10 mouse cellular contexts compared by ENCODE assay signal in the genomic region with DNA sequence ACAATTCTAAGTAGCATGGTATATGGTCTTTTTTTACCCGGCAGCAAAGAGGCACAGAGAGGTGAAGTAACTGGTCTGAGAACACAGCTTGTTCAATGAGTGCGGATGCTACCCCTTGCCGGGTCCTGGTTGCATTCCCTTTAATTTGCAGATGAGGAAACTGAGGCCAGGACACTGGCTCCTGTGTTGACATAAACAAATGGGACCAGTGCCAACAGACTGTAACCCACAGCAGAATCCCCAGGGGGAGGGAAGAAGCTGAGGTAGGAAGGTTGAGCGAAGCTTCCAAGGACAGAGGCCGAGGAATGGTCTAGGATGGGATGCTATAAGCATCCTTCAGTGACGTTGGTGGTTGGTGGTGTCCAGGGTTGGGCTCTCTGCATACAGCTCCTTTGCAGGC. TPM values are rescaled to one million over a fixed set of nuclear protein-coding genes. Genes with fewer than 3 reads are reported as not detected.
DNase-seq lines count a peak whose midpoint lies in the region; ATAC-seq and TF ChIP-seq lines count a peak whose summit lies in the region.
"Had no signal": no experiment of that assay in that cellular context is flagged by ENCODE, and none has a peak within 500 bp of the region (broad histone marks: within the 10 kb centered on the region; RNA-seq: fewer than 3 reads in every experiment).

No protein-coding gene starts in this region.

- peaks cover 16% of the 10 kb centered on the region; the same call in 1 of the 2 replicates for H3K4me1 ChIP-seq in heart, embryonic 10.5 days
- peaks cover 2% of the 10 kb centered on the region; the same call in 1 of the 2 replicates for H3K4me1 ChIP-seq in heart, adult 2 months (ENCODE audit: control insufficient read depth, insufficient read depth, low read length)
- H3K4me1 ChIP-seq in E14TG2a.4 (replicated peaks; ENCODE audit: low read depth, low read length) = peaks cover 53% of the 10 kb centered on the region
- H3K4me1 ChIP-seq in forebrain, embryonic 16.5 days (replicated peaks; ENCODE audit: control insufficient read depth, insufficient read depth, low read length) = peaks cover 30% of the 10 kb centered on the region
- H3K4me1 ChIP-seq in limb, embryonic 14.5 days (ENCODE audit: control insufficient read depth, insufficient read depth, low read length) = peaks cover 8% of the 10 kb centered on the region; the same call in 1 of the 2 replicates

- peaks cover 4% of the 10 kb centered on the region for H3K9me3 ChIP-seq in heart, embryonic 10.5 days
- H3K9me3 ChIP-seq in E14TG2a.4 (ENCODE audit: low read length) = no peaks in the 10 kb centered on the region
- H3K9me3 ChIP-seq in forebrain, embryonic 16.5 days (ENCODE audit: control insufficient read depth, low read length) = no peaks in the 10 kb centered on the region
- H3K9me3 ChIP-seq in limb, embryonic 14.5 days (ENCODE audit: control insufficient read depth, low read length) = no peaks in the 10 kb centered on the region

- intact Hi-C loops in heart, adult 2 months (cut with DNase I) = no loop called here
- intact Hi-C loops in left cerebral cortex, postnatal 14 days (cut with DNase I) = no loop called here

- no peak for TF ChIP-seq POLR2A in heart, adult 2 months (IDR thresholded peaks at IDR 0.05; ENCODE audit: insufficient read depth, low read depth, low read length)
- no peak for TF ChIP-seq POLR2A in limb, embryonic 14.5 days (IDR thresholded peaks at IDR 0.05; ENCODE audit: borderline replicate concordance, extremely low read depth, insufficient read depth, insufficient read length)

- H3K79me2 ChIP-seq in heart, adult 2 months (replicated peaks; ENCODE audit: control insufficient read depth, insufficient read depth, low read length) = no peaks in the 10 kb centered on the region

- H3K4me3 ChIP-seq in heart, embryonic 10.5 days = peak overlapping the region; percentile 48; the same call in 1 of the 2 replicates
- no peak overlapping the region for H3K4me3 ChIP-seq in heart, adult 2 months
- H3K4me3 ChIP-seq in E14TG2a.4 (replicated peaks; ENCODE audit: low read length) = peak overlapping the region; percentile 81
- peak overlapping the region; percentile 43 for H3K4me3 ChIP-seq in forebrain, embryonic 16.5 days (replicated peaks; ENCODE audit: low read length)
- H3K4me3 ChIP-seq in limb, embryonic 14.5 days (replicated peaks; ENCODE audit: low read length) = no peak overlapping the region

- no peak for DNase-seq in heart, embryonic 10.5 days (ENCODE audit: low spot score)
- DNase-seq in heart, adult 2 months = no peak
- DNase-seq in limb, embryonic 14.5 days (ENCODE audit: low spot score) = no peak
- DNase-seq in frontal cortex, adult 2 months (ENCODE audit: extremely low spot score in 1 of 2, low spot score in 1 of 2) = no peak
- no peak for DNase-seq in left cerebral cortex, postnatal 14 days (ENCODE audit: low spot score in 2 of 2)
- DNase-seq in lung, adult 18-20 months = no peak
- DNase-seq: kidney, adult 9 months had no signal

- H3K4me2 ChIP-seq in forebrain, embryonic 16.5 days (ENCODE audit: low read length) = peak overlapping the region; percentile 60
- H3K4me2 ChIP-seq in limb, embryonic 14.5 days (replicated peaks; ENCODE audit: low read depth, low read length, severe bottlenecking) = peak overlapping the region; percentile 58; the same call in 1 of the 2 replicates

- no peak overlapping the region for H3K9ac ChIP-seq in heart, adult 2 months (ENCODE audit: low read depth, low read length)
- H3K9ac ChIP-seq in forebrain, embryonic 16.5 days (replicated peaks; ENCODE audit: low read depth, low read length) = no peak overlapping the region; the same call in 1 of the 2 replicates
- no peak overlapping the region for H3K9ac ChIP-seq in limb, embryonic 14.5 days (ENCODE audit: low read depth, low read length, severe bottlenecking)
- H3K9ac ChIP-seq: liver, embryonic 14.5 days had no signal

- TF ChIP-seq EP300 in heart, adult 2 months (IDR thresholded peaks at IDR 0.05; ENCODE audit: insufficient read depth, low read depth, low read length) = no peak

- H3K27me3 ChIP-seq in heart, embryonic 10.5 days (ENCODE audit: insufficient read depth, poor library complexity, severe bottlenecking) = peaks cover 45% of the 10 kb centered on the region
- H3K27me3 ChIP-seq in heart, adult 2 months (ENCODE audit: control insufficient read depth, insufficient read depth, low read length) = no peaks in the 10 kb centered on the region; the same call in 1 of the 2 replicates
- peaks cover 46% of the 10 kb centered on the region for H3K27me3 ChIP-seq in E14TG2a.4 (ENCODE audit: insufficient read depth, low read length)
- peaks cover 22% of the 10 kb centered on the region for H3K27me3 ChIP-seq in forebrain, embryonic 16.5 days (replicated peaks; ENCODE audit: control insufficient read depth, insufficient read depth, low read length)
- H3K27me3 ChIP-seq in limb, embryonic 14.5 days (ENCODE audit: control insufficient read depth, insufficient read depth, low read length) = peaks cover 25% of the 10 kb centered on the region

- 42% methylated on average over 6 of the region's 6 CpGs for WGBS in heart, embryonic 10.5 days
- WGBS in heart, adult 2 months = 48% methylated on average over 6 of the region's 6 CpGs
- 47% methylated on average over 6 of the region's 6 CpGs for WGBS in forebrain, embryonic 16.5 days
- 47% methylated on average over 6 of the region's 6 CpGs for WGBS in limb, embryonic 14.5 days

- ATAC-seq in forebrain, embryonic 16.5 days = no peak
- no peak for ATAC-seq in limb, embryonic 14.5 days (ENCODE audit: low FRiP score, low read depth)

- no peaks in the 10 kb centered on the region for H3K36me3 ChIP-seq in heart, embryonic 10.5 days
- H3K36me3 ChIP-seq in heart, adult 2 months (ENCODE audit: control insufficient read depth, insufficient read depth, low read length) = no peaks in the 10 kb centered on the region
- peaks cover 22% of the 10 kb centered on the region for H3K36me3 ChIP-seq in E14TG2a.4 (ENCODE audit: insufficient read depth, low read length)
- H3K36me3 ChIP-seq in forebrain, embryonic 16.5 days (ENCODE audit: control insufficient read depth, insufficient read depth) = no peaks in the 10 kb centered on the region
- H3K36me3 ChIP-seq in limb, embryonic 14.5 days (ENCODE audit: control insufficient read depth, insufficient read depth, low read length) = no peaks in the 10 kb centered on the region

- no peak for TF ChIP-seq CTCF in heart, adult 2 months (IDR thresholded peaks at IDR 0.05)
- TF ChIP-seq CTCF in E14TG2a.4 (conservative IDR thresholded peaks at IDR 0.05; ENCODE audit: low read length) = no peak

- no peak overlapping the region for H3K27ac ChIP-seq in heart, embryonic 10.5 days
- no peak overlapping the region for H3K27ac ChIP-seq in heart, adult 2 months
- H3K27ac ChIP-seq in forebrain, embryonic 16.5 days (ENCODE audit: low read length) = no peak overlapping the region
- H3K27ac ChIP-seq in limb, embryonic 14.5 days (replicated peaks; ENCODE audit: low read depth, low read length) = no peak overlapping the region
- H3K27ac ChIP-seq: liver, embryonic 14.5 days had no signal

RNA-seq across cellular contexts. Expression of a gene that starts 0.4 kb away (rescaled TPM):
- 1.1 and 1.9 TPM in 2 replicates for polyA plus RNA-seq in heart, embryonic 10.5 days (2016; fragmentation: Nextera tagmentation; extraction: Ambion mirVana)
- total RNA-seq in heart, adult 2 months (2021) = not detected
- polyA plus RNA-seq in heart, adult 2 months (2012; rRNA removed) = 1.1 TPM in 1 of 2 replicates, not detected in the other
- 13.5 and 28.3 TPM in 2 replicates for polyA plus RNA-seq in forebrain, embryonic 16.5 days (2015; fragmentation: Nextera tagmentation; extraction: Ambion mirVana)
- polyA plus RNA-seq in limb, embryonic 14.5 days (2012; rRNA removed) = 1.7 and 2.7 TPM in 2 replicates
- polyA plus RNA-seq in limb, embryonic 14.5 days (2014; fragmentation: Nextera tagmentation; extraction: Ambion mirVana) = 3.2 and 3.6 TPM in 2 replicates
- 49.8 and 52.0 TPM in 2 replicates for polyA plus RNA-seq in frontal cortex, adult 2 months (2012; rRNA removed)
- total RNA-seq in left cerebral cortex, postnatal 14 days (2021) = 10 to 100 TPM; 40.2 to 48.8 TPM

RNA-seq across cellular contexts. Expression of a gene that starts 5.2 kb away (rescaled TPM):
- 34.2 and 35.8 TPM in 2 replicates for polyA plus RNA-seq in heart, embryonic 10.5 days (2016; fragmentation: Nextera tagmentation; extraction: Ambion mirVana)
- 10 to 100 TPM in 1 of 2 experiments, 1 to 10 TPM in 1; 7.9 to 10.2 TPM for total RNA-seq in heart, adult 2 months (2021)
- polyA plus RNA-seq in heart, adult 2 months (2012; rRNA removed) = 31.5 and 32.2 TPM in 2 replicates
- 35.6 and 41.3 TPM in 2 replicates for polyA plus RNA-seq in forebrain, embryonic 16.5 days (2015; fragmentation: Nextera tagmentation; extraction: Ambion mirVana)
- 28.1 and 39.7 TPM in 2 replicates for polyA plus RNA-seq in limb, embryonic 14.5 days (2012; rRNA removed)
- polyA plus RNA-seq in limb, embryonic 14.5 days (2014; fragmentation: Nextera tagmentation; extraction: Ambion mirVana) = 25.1 and 29.2 TPM in 2 replicates
- 54.8 and 62.4 TPM in 2 replicates for polyA plus RNA-seq in frontal cortex, adult 2 months (2012; rRNA removed)
- total RNA-seq in left cerebral cortex, postnatal 14 days (2021) = 10 to 100 TPM; 25.5 to 30.1 TPM

RNA-seq across cellular contexts. Expression of a gene that starts 11.4 kb away (rescaled TPM):
- polyA plus RNA-seq in heart, embryonic 10.5 days (2016; fragmentation: Nextera tagmentation; extraction: Ambion mirVana) = 4.1 and 4.8 TPM in 2 replicates
- 10 to 100 TPM; 21.5 to 22.5 TPM for total RNA-seq in heart, adult 2 months (2021)
- 16.3 and 24.7 TPM in 2 replicates for polyA plus RNA-seq in heart, adult 2 months (2012; rRNA removed)
- 0.54 and 0.93 TPM in 2 replicates for polyA plus RNA-seq in forebrain, embryonic 16.5 days (2015; fragmentation: Nextera tagmentation; extraction: Ambion mirVana)
- polyA plus RNA-seq in limb, embryonic 14.5 days (2012; rRNA removed) = 16.8 and 19.1 TPM in 2 replicates
- polyA plus RNA-seq in limb, embryonic 14.5 days (2014; fragmentation: Nextera tagmentation; extraction: Ambion mirVana) = 2.5 and 3.6 TPM in 2 replicates
- polyA plus RNA-seq in frontal cortex, adult 2 months (2012; rRNA removed) = 7.0 and 7.2 TPM in 2 replicates
- 10 to 100 TPM; 10.9 to 11.1 TPM for total RNA-seq in left cerebral cortex, postnatal 14 days (2021)

RNA-seq across cellular contexts. Expression of a gene that starts 16.4 kb away (rescaled TPM):
- polyA plus RNA-seq in heart, embryonic 10.5 days (2016; fragmentation: Nextera tagmentation; extraction: Ambion mirVana) = 50.6 and 74.8 TPM in 2 replicates
- 10 to 100 TPM; 16.6 to 20.5 TPM for total RNA-seq in heart, adult 2 months (2021)
- 21.0 and 23.5 TPM in 2 replicates for polyA plus RNA-seq in heart, adult 2 months (2012; rRNA removed)
- 46.5 and 48.3 TPM in 2 replicates for polyA plus RNA-seq in forebrain, embryonic 16.5 days (2015; fragmentation: Nextera tagmentation; extraction: Ambion mirVana)
- 64.9 and 77.1 TPM in 2 replicates for polyA plus RNA-seq in limb, embryonic 14.5 days (2012; rRNA removed)
- polyA plus RNA-seq in limb, embryonic 14.5 days (2014; fragmentation: Nextera tagmentation; extraction: Ambion mirVana) = 63.0 and 71.2 TPM in 2 replicates
- polyA plus RNA-seq in frontal cortex, adult 2 months (2012; rRNA removed) = 33.9 TPM in 2 replicates
- 10 to 100 TPM; 22.6 to 23.9 TPM for total RNA-seq in left cerebral cortex, postnatal 14 days (2021)

RNA-seq across cellular contexts. Expression of a gene that starts 16.6 kb away (rescaled TPM):
- polyA plus RNA-seq in heart, embryonic 10.5 days (2016; fragmentation: Nextera tagmentation; extraction: Ambion mirVana) = 51.7 and 51.8 TPM in 2 replicates
- 100 to 1,000 TPM; 225 to 312 TPM for total RNA-seq in heart, adult 2 months (2021)
- polyA plus RNA-seq in heart, adult 2 months (2012; rRNA removed) = 490 and 545 TPM in 2 replicates
- 57.7 and 61.9 TPM in 2 replicates for polyA plus RNA-seq in forebrain, embryonic 16.5 days (2015; fragmentation: Nextera tagmentation; extraction: Ambion mirVana)
- 67.0 and 91.1 TPM in 2 replicates for polyA plus RNA-seq in limb, embryonic 14.5 days (2012; rRNA removed)
- 54.2 and 59.8 TPM in 2 replicates for polyA plus RNA-seq in limb, embryonic 14.5 days (2014; fragmentation: Nextera tagmentation; extraction: Ambion mirVana)
- 67.9 and 71.9 TPM in 2 replicates for polyA plus RNA-seq in frontal cortex, adult 2 months (2012; rRNA removed)
- total RNA-seq in left cerebral cortex, postnatal 14 days (2021) = 10 to 100 TPM; 32.0 to 32.7 TPM

Comparison
In these comparisons a context has a peak if more than half of its experiments do, and no peak if none do; other contexts are left out.
1. H3K4me3 ChIP-seq: peak in heart, embryonic 10.5 days (single experiment), E14TG2a.4 (single experiment) and forebrain, embryonic 16.5 days (single experiment); none in heart, adult 2 months (single experiment) and limb, embryonic 14.5 days (single experiment).